13 mouse cellular contexts compared by ENCODE assay signal in genomic region chr6:90469041-90469440, GRCm38 (mm10). TPM values are rescaled to one million over a fixed set of nuclear protein-coding genes. Genes with fewer than 3 reads are reported as not detected.
"Had no signal": no experiment of that assay in that cellular context is flagged by ENCODE, and none has a peak within 500 bp of the region (broad histone marks: within the 10 kb centered on the region; RNA-seq: fewer than 3 reads in every experiment).

No protein-coding gene starts in this region.

- DNase-seq: kidney, adult 11 months; layer of hippocampus, postnatal 36 days; lung, embryonic 14.5 days; lung, postnatal 14 days; right cerebral cortex, postnatal 14 days; thymus, postnatal 4 days had no signal

- H3K4me3 ChIP-seq: hindbrain, embryonic 15.5 days; limb, embryonic 15.5 days; megakaryocyte, embryonic 14.5 days had no signal

- H3K36me3 ChIP-seq: hindbrain, embryonic 15.5 days had no signal

- ATAC-seq: midbrain, embryonic 16.5 days had no signal

- H3K27ac ChIP-seq: hindbrain, embryonic 15.5 days; limb, embryonic 15.5 days; macrophage had no signal

- H3K9me3 ChIP-seq: hindbrain, embryonic 15.5 days; limb, embryonic 15.5 days had no signal

- H3K4me2 ChIP-seq: hindbrain, embryonic 15.5 days; limb, embryonic 15.5 days; lung, embryonic 14.5 days; midbrain, embryonic 11.5 days had no signal

- H3K9ac ChIP-seq: hindbrain, embryonic 15.5 days; limb, embryonic 15.5 days; lung, embryonic 14.5 days had no signal

RNA-seq across cellular contexts. Expression of gene Cfap100, which starts 40.4 kb away (rescaled TPM):
- polyA plus RNA-seq: macrophage; spleen, adult 2 months had no signal
